Mouse (Mus musculus) thymus, adult 2 months (tissue): ENCODE results near the gene Lman2. TPM values are rescaled to one million over a fixed set of nuclear protein-coding genes. Genes with fewer than 3 reads are reported as not detected.

ENCODE experiments used
- DNase-seq: peaks from one replicate; pipeline ENCODE4 v3.0.0; 2021
- H3K27ac ChIP-seq: fragments of 200-500 bp; 2 replicates; pipeline ENCODE4 v1.5.1; 2012; ENCODE audit warnings: low read length, control low read depth; ENCODE audit not compliant: control insufficient read depth, insufficient read depth
- H3K27me3 ChIP-seq: fragments of 200-500 bp; 2 replicates; pipeline ENCODE4 v1.6.1; 2012; ENCODE audit warnings: mild to moderate bottlenecking, low read length, moderate library complexity, mixed read lengths; ENCODE audit not compliant: control insufficient read depth, insufficient read depth
- H3K36me3 ChIP-seq: fragments of 200-500 bp; 2 replicates; pipeline ENCODE4 v1.6.1; 2012; ENCODE audit warnings: mild to moderate bottlenecking, low read length, moderate library complexity; ENCODE audit not compliant: control insufficient read depth, insufficient read depth
- H3K4me1 ChIP-seq: fragments of 200-500 bp; replicated peaks from 2 replicates; pipeline ENCODE4 v1.6.1; 2012; ENCODE audit warnings: low read length; ENCODE audit not compliant: control insufficient read depth, insufficient read depth
- H3K4me3 ChIP-seq: fragments of 200-500 bp; 2 replicates; pipeline ENCODE4 v1.5.1; 2012; ENCODE audit warnings: mild to moderate bottlenecking, low read length, control low read depth, moderate library complexity; ENCODE audit not compliant: control insufficient read depth, insufficient read depth
- CTCF ChIP-seq: fragments of 200-500 bp; IDR thresholded peaks from 2 replicates; pipeline ENCODE4 v1.5.1; 2012; ENCODE audit warnings: mild to moderate bottlenecking, control low read depth, low read length, moderate library complexity, borderline replicate concordance; ENCODE audit not compliant: control insufficient read depth, poor library complexity, insufficient read depth; ENCODE audit errors: extremely low read depth
- POLR2A ChIP-seq: fragments of 200-500 bp; IDR thresholded peaks from 2 replicates; pipeline ENCODE4 v1.6.1; 2012; ENCODE audit warnings: mild to moderate bottlenecking, low read length, control low read depth, moderate library complexity; ENCODE audit not compliant: control insufficient read depth, poor library complexity, insufficient read depth; ENCODE audit errors: extremely low read depth
- WGBS: fragments of 180-500 bp; shearing (Covaris S2); methylation state at CpG from one replicate; pipeline ENCODE4 v1.1.7; 2018; 5-methylcytosine and 5-hydroxymethylcytosine counted together
- polyA plus RNA-seq: library from polyadenylated mRNA; depleted of rRNA; stranded (reverse); fragments of >200 nt; gene quantifications from 2 replicates; pipeline ENCODE4 v1.2.3, GENCODE M21; 2012

The Lman2 gene
- polyA plus RNA-seq, 1 experiment: 139 TPM

GRCm38 (mm10) chr13:55391626-55392029 is 29.0 kb upstream of the Lman2 start:
- no peak overlapping the region for H3K27ac ChIP-seq
- no peak overlapping the region for H3K4me3 ChIP-seq
- TF ChIP-seq POLR2A: no peak
- no peak for TF ChIP-seq CTCF
- WGBS: 69% methylated on average over 1 of the region's 1 CpGs
- H3K36me3 ChIP-seq: no peaks in the 10 kb centered on the region
- H3K27me3 ChIP-seq: no peaks in the 10 kb centered on the region; the same call in 1 of the 2 replicates
- no peak for DNase-seq
- no peaks in the 10 kb centered on the region for H3K4me1 ChIP-seq

GRCm38 (mm10) chr13:55390644-55391043 is 28.1 kb upstream of the Lman2 start:
- no peak for DNase-seq
- TF ChIP-seq CTCF (no peak), POLR2A (no peak)
- 92% methylated on average over 3 of the region's 3 CpGs for WGBS
- Histone ChIP-seq H3K36me3 (no peaks in the 10 kb centered on the region; the same call in 1 of the 2 replicates), H3K27me3 (no peaks in the 10 kb centered on the region), H3K27ac (no peak overlapping the region), H3K4me3 (no peak overlapping the region), H3K4me1 (no peaks in the 10 kb centered on the region)

- DNase-seq: no peak
- 88% methylated on average over 4 of the region's 4 CpGs for WGBS
- TF ChIP-seq CTCF: no peak
- no peak for TF ChIP-seq POLR2A
- H3K36me3 ChIP-seq: peaks cover 73% of the 10 kb centered on the region
- no peaks in the 10 kb centered on the region for H3K27me3 ChIP-seq
- no peak overlapping the region for H3K4me3 ChIP-seq
- no peaks in the 10 kb centered on the region for H3K4me1 ChIP-seq
- no peak overlapping the region for H3K27ac ChIP-seq
Observed at GRCm38 (mm10) chr13:55381790-55382189, 19.2 kb upstream of the Lman2 start.

GRCm38 (mm10) chr13:55378907-55379580 is 16.5 kb upstream of the Lman2 start:
- H3K27ac ChIP-seq: no peak overlapping the region
- TF ChIP-seq POLR2A: no peak
- TF ChIP-seq CTCF: no peak
- peaks cover 59% of the 10 kb centered on the region for H3K36me3 ChIP-seq
- DNase-seq: no peak
- no peak overlapping the region for H3K4me3 ChIP-seq
- H3K27me3 ChIP-seq: no peaks in the 10 kb centered on the region
- H3K4me1 ChIP-seq: peaks cover 17% of the 10 kb centered on the region
- WGBS: 92% methylated on average over 32 of the region's 32 CpGs

GRCm38 (mm10) chr13:55375877-55376276 is 13.3 kb upstream of the Lman2 start:
- DNase-seq: no peak
- Histone ChIP-seq H3K36me3 (peaks cover 27% of the 10 kb centered on the region), H3K4me1 (peaks cover 48% of the 10 kb centered on the region), H3K4me3 (no peak overlapping the region), H3K27me3 (no peaks in the 10 kb centered on the region), H3K27ac (no peak overlapping the region)
- no peak for TF ChIP-seq CTCF
- TF ChIP-seq POLR2A: no peak
- 82% methylated on average over 2 of the region's 2 CpGs for WGBS

- peak; percentile 73 for DNase-seq
- Histone ChIP-seq H3K27ac (peak overlapping the region; percentile 87), H3K4me3 (peak overlapping the region; percentile 10; the same call in 1 of the 2 replicates), H3K27me3 (no peaks in the 10 kb centered on the region), H3K4me1 (peaks cover 49% of the 10 kb centered on the region), H3K36me3 (peaks cover 12% of the 10 kb centered on the region)
- 54% methylated on average over 6 of the region's 6 CpGs for WGBS
- peak; percentile 52; the same call in 1 of the 2 replicates for TF ChIP-seq CTCF
- TF ChIP-seq POLR2A: no peak
Observed at GRCm38 (mm10) chr13:55374206-55374924, 11.8 kb upstream of the Lman2 start.
